Mouse (Mus musculus) cerebellum, adult 2 months (tissue): Measurements from ENCODE around the gene Syt1.

Experiments
- CTCF ChIP-seq: fragments of 200-500 bp; IDR thresholded peaks from 2 replicates; pipeline ENCODE4 v1.5.1; 2011; ENCODE audit warnings: low read depth, mild to moderate bottlenecking, control low read depth, low read length, moderate library complexity, borderline replicate concordance; ENCODE audit not compliant: insufficient read depth
- POLR2A ChIP-seq: fragments of 200-500 bp; IDR thresholded peaks from 2 replicates; pipeline ENCODE4 v1.6.1; 2011; ENCODE audit warnings: low read length, control low read depth, borderline replicate concordance; ENCODE audit not compliant: insufficient read depth

GRCm38 (mm10) chr10:108679675-108680390 is 330.9 kb downstream of the Syt1 start:
- TF ChIP-seq CTCF: peak; percentile 52; the same call in 1 of the 2 replicates
- no peak for TF ChIP-seq POLR2A
